Mouse (Mus musculus) stomach, embryonic 14.5 days (tissue): Measurements from ENCODE around the gene Rab11fip4. TPM values are rescaled to one million over a fixed set of nuclear protein-coding genes. Genes with fewer than 3 reads are reported as not detected.

Source experiments
- ATAC-seq: fragments of 200-750 bp; cut with Nextera tagmentation; 2 replicates; pipeline ENCODE4 v1.8.0; 2017; ENCODE audit warnings: low read depth, moderate TSS enrichment; ENCODE audit not compliant: insufficient number of reproducible peaks, insufficient read depth, low FRiP score
- H3K27ac ChIP-seq: fragments of 300-500 bp; sonication (generic); 2 replicates; pipeline ENCODE4 v1.5.1; 2014; ENCODE audit warnings: mild to moderate bottlenecking, low read length, moderate library complexity, mixed read lengths
- H3K27me3 ChIP-seq: fragments of 300-500 bp; sonication (generic); 2 replicates; pipeline ENCODE4 v1.6.1; 2014; ENCODE audit warnings: low read length, control low read depth, mixed read lengths; ENCODE audit not compliant: control insufficient read depth, insufficient read depth
- H3K36me3 ChIP-seq: fragments of 300-500 bp; sonication (generic); 2 replicates; pipeline ENCODE4 v1.6.1; 2014; ENCODE audit warnings: mild to moderate bottlenecking, control low read depth, low read length, moderate library complexity, mixed read lengths; ENCODE audit not compliant: control insufficient read depth, insufficient read depth
- H3K4me1 ChIP-seq: fragments of 300-500 bp; sonication (generic); 2 replicates; pipeline ENCODE4 v1.6.1; 2014; ENCODE audit warnings: low read length, control low read depth, mixed read lengths; ENCODE audit not compliant: control insufficient read depth, insufficient read depth
- H3K4me2 ChIP-seq: fragments of 300-500 bp; sonication (generic); replicated peaks from 2 replicates; pipeline ENCODE4 v1.6.1; 2014; ENCODE audit warnings: low read depth, low read length, control low read depth
- H3K4me3 ChIP-seq: fragments of 300-500 bp; sonication (generic); 2 replicates; pipeline ENCODE4 v1.5.1; 2014; ENCODE audit warnings: low read depth, low read length, control low read depth
- H3K9ac ChIP-seq: fragments of 300-500 bp; sonication (generic); replicated peaks from 2 replicates; pipeline ENCODE4 v1.6.1; 2014; ENCODE audit warnings: low read depth, mild to moderate bottlenecking, control low read depth, low read length, moderate library complexity, mixed read lengths
- H3K9me3 ChIP-seq: fragments of 300-500 bp; sonication (generic); 2 replicates; pipeline ENCODE4 v1.6.1; 2016; ENCODE audit warnings: low read depth, low read length, control low read depth; ENCODE audit not compliant: control insufficient read depth
- WGBS: fragments of 180-500 bp; shearing (Covaris S2); extraction: QIAGEN DNeasy Blood & Tissue Kit; methylation state at CpG from one replicate; pipeline ENCODE4 v1.1.7; 2014; 5-methylcytosine and 5-hydroxymethylcytosine counted together
- polyA plus RNA-seq: library from polyadenylated mRNA; unstranded; fragments of >200 nt; fragmentation: Nextera tagmentation; extraction: Ambion mirVana; gene quantifications from 2 replicates; pipeline ENCODE4 v1.2.1, GENCODE M21; 2014

Rab11fip4 gene
- polyA plus RNA-seq, 1 experiment from 2014 or later, result 1.9 TPM

DNA sequence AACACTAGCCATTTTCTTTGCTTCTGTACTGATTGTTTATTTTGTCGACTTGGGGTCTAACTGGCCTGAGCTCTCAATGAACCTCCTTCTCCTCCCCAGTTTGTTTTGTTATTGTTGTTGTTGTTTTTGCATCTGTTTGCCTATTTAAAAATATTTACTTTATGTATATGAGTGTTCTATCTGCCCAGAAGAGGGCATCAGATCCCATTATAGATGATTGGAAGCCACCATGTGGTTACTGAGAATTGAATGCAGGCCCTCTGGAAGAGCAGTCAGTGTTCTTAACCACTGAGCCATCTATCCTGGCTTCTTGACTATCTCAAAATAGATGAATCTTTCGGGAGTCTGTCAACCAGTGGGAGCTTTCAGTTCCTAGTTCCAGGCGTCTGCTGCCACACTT lies 116.1 kb downstream of the Rab11fip4 start:
- no peak for ATAC-seq
- no peak overlapping the region for H3K9ac ChIP-seq
- H3K27ac ChIP-seq, result no peak overlapping the region
- peaks cover 12% of the 10 kb centered on the region; the same call in 1 of the 2 replicates for H3K4me1 ChIP-seq
- WGBS, result 72% methylated on average over 3 of the region's 3 CpGs
- H3K36me3 ChIP-seq, result no peaks in the 10 kb centered on the region
- no peak overlapping the region for H3K4me3 ChIP-seq
- no peaks in the 10 kb centered on the region for H3K9me3 ChIP-seq
- H3K4me2 ChIP-seq, result no peak overlapping the region
- H3K27me3 ChIP-seq, result peaks cover 7% of the 10 kb centered on the region; the same call in 1 of the 2 replicates

DNA sequence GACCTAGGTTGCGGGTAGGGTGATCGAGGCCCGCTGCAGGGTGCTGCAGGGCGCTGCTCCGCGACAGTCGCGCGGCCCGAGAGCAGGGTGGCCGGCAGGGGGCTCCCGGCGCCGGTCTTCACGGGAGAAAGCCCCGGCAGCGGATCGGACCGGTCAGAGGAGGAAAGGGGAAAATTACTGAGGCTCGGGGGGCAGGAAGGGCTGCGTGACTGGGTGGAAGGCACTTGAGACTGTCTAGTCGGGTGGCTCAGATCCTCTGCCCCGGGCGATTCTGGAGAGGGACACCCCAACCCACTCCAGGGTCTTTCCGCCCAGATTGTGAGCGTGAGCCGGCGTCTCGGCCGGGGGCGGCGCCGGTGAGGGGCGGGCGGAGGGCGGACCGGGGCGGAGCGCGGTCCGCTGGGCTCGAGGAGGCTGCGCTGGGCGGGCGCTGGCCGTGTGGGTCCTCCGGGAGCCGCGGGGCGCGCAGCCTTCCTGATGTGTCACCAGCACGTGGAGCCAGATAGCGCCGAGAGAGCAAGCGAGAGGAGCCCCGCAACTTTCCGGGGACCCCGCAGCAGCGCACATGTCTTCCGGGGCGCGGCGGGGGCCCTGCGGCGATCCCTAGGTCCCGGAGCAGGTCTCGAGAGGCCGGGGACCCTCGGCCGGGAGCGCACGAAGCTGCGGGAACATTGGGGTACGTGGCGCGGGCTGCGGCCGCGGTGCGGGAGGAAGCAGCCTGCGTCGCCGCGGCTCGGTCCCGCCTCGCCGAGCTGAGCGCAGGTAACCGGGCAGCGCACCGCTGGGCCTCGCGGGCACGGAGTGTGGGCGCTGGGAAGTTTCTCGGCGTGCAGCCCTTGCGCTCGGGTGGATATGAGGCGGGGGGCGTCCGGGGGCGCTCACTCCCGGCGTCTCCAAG lies 120.1 kb downstream of the Rab11fip4 start:
- Histone ChIP-seq H3K4me3 (peak overlapping the region; percentile 77), H3K27ac (peak overlapping the region; percentile 71), H3K4me2 (peak overlapping the region; percentile 98), H3K9me3 (no peaks in the 10 kb centered on the region), H3K36me3 (no peaks in the 10 kb centered on the region), H3K9ac (peak overlapping the region; percentile 81), H3K27me3 (peaks cover 7% of the 10 kb centered on the region; the same call in 1 of the 2 replicates), H3K4me1 (peaks cover 21% of the 10 kb centered on the region)
- peak; percentile 85 for ATAC-seq
- WGBS, result under 1% methylated on average over 106 of the region's 106 CpGs

GRCm38 (mm10) chr11:79711766-79712369 lies 120.9 kb downstream of the Rab11fip4 start:
- 2% methylated on average over 46 of the region's 46 CpGs for WGBS
- no peaks in the 10 kb centered on the region for H3K9me3 ChIP-seq
- peak overlapping the region; percentile 77 for H3K4me3 ChIP-seq
- H3K9ac ChIP-seq, result peak overlapping the region; percentile 81
- no peaks in the 10 kb centered on the region for H3K36me3 ChIP-seq
- H3K4me2 ChIP-seq, result peak overlapping the region; percentile 98
- H3K27me3 ChIP-seq, result peaks cover 7% of the 10 kb centered on the region; the same call in 1 of the 2 replicates
- H3K4me1 ChIP-seq, result peaks cover 25% of the 10 kb centered on the region
- H3K27ac ChIP-seq, result peak overlapping the region; percentile 71; the same call in 1 of the 2 replicates
- ATAC-seq, result no peak

GRCm38 (mm10) chr11:79713184-79713583 lies 122.2 kb downstream of the Rab11fip4 start:
- H3K9ac ChIP-seq, result no peak overlapping the region

GRCm38 (mm10) chr11:79713678-79714077 lies 122.7 kb downstream of the Rab11fip4 start:
- peak overlapping the region; percentile 72; the same call in 1 of the 2 replicates for H3K27ac ChIP-seq
- ATAC-seq, result no peak
- no peaks in the 10 kb centered on the region for H3K9me3 ChIP-seq
- 38% methylated on average over 4 of the region's 4 CpGs for WGBS
- H3K9ac ChIP-seq, result no peak overlapping the region
- peaks cover 7% of the 10 kb centered on the region; the same call in 1 of the 2 replicates for H3K27me3 ChIP-seq
- peaks cover 36% of the 10 kb centered on the region for H3K4me1 ChIP-seq
- peak overlapping the region; percentile 98 for H3K4me2 ChIP-seq
- H3K4me3 ChIP-seq, result peak overlapping the region; percentile 77; the same call in 1 of the 2 replicates
- no peaks in the 10 kb centered on the region for H3K36me3 ChIP-seq

More at GRCm38 (mm10) chr11:79713184-79713583, 122.2 kb downstream of the Rab11fip4 start:
- H3K27me3 ChIP-seq, result peaks cover 7% of the 10 kb centered on the region; the same call in 1 of the 2 replicates
- peak overlapping the region; percentile 77 for H3K4me3 ChIP-seq
- peak overlapping the region; percentile 72; the same call in 1 of the 2 replicates for H3K27ac ChIP-seq
- ATAC-seq, result no peak
- peak overlapping the region; percentile 98 for H3K4me2 ChIP-seq
- peaks cover 36% of the 10 kb centered on the region for H3K4me1 ChIP-seq
- H3K36me3 ChIP-seq, result no peaks in the 10 kb centered on the region
- no peaks in the 10 kb centered on the region for H3K9me3 ChIP-seq
- 33% methylated on average over 6 of the region's 6 CpGs for WGBS

DNA sequence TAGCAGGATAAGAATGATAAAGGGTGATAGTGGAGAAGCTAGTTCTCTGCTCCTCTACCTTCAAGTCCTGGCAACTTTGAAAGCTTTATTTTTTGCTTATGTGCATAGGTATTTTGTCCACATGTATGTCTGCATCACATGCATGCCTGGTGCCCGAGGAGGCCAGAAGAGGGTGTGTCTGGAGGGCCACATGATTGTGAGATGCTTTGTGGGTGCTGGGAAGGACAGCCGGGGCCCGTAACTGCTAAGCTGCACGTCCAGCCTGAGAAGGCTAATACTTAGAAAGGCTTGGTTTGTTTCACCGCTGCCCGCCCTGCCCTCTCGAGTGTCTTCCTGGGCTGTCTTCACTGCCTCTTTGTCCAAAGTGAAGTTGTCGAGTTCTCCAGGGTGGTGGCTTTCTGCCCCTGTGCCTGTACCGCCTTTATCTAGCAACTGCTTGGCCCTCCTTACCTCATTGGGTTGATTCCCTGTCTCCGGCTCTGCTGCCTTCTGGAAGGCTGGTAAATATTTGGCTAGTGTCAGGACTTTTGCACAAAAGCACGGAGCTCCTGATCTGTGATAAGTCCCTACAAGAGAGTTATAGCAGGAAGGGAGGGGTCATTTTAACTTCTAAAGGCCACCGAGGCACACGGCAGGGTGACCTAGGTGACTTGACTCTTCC lies 123.2 kb downstream of the Rab11fip4 start:
- no peaks in the 10 kb centered on the region for H3K9me3 ChIP-seq
- H3K27me3 ChIP-seq, result peaks cover 7% of the 10 kb centered on the region; the same call in 1 of the 2 replicates
- H3K27ac ChIP-seq, result peak overlapping the region; percentile 69; the same call in 1 of the 2 replicates
- no peak for ATAC-seq
- H3K9ac ChIP-seq, result no peak overlapping the region
- H3K36me3 ChIP-seq, result no peaks in the 10 kb centered on the region
- H3K4me2 ChIP-seq, result peak overlapping the region; percentile 98; the same call in 1 of the 2 replicates
- H3K4me3 ChIP-seq, result peak overlapping the region; percentile 77; the same call in 1 of the 2 replicates
- WGBS, result 59% methylated on average over 13 of the region's 13 CpGs
- peaks cover 36% of the 10 kb centered on the region for H3K4me1 ChIP-seq

GRCm38 (mm10) chr11:79714743-79715110 lies 123.7 kb downstream of the Rab11fip4 start:
- no peak for ATAC-seq
- Histone ChIP-seq H3K4me2 (peak overlapping the region; percentile 98; the same call in 1 of the 2 replicates), H3K27me3 (peaks cover 5% of the 10 kb centered on the region; the same call in 1 of the 2 replicates), H3K27ac (peak overlapping the region; percentile 69), H3K4me1 (peaks cover 36% of the 10 kb centered on the region), H3K9me3 (no peaks in the 10 kb centered on the region), H3K36me3 (no peaks in the 10 kb centered on the region), H3K9ac (no peak overlapping the region), H3K4me3 (no peak overlapping the region)
- 71% methylated on average over 6 of the region's 6 CpGs for WGBS

GRCm38 (mm10) chr11:79715316-79715715 lies 124.3 kb downstream of the Rab11fip4 start:
- Histone ChIP-seq H3K4me2 (no peak overlapping the region), H3K9ac (no peak overlapping the region), H3K4me3 (no peak overlapping the region), H3K27me3 (no peaks in the 10 kb centered on the region), H3K9me3 (no peaks in the 10 kb centered on the region), H3K4me1 (peaks cover 36% of the 10 kb centered on the region), H3K36me3 (no peaks in the 10 kb centered on the region), H3K27ac (no peak overlapping the region)
- WGBS, result 77% methylated on average over 8 of the region's 8 CpGs
- no peak for ATAC-seq
